Mouse (Mus musculus) R1 (cell line): ENCODE measurements around the gene Anks1b.

Experiments
- DNase-seq: peaks from one replicate; pipeline ENCODE4 v3.0.0-alpha.2; 2018; ENCODE audit warnings: low read depth, low spot score

Gene Anks1b

DNA sequence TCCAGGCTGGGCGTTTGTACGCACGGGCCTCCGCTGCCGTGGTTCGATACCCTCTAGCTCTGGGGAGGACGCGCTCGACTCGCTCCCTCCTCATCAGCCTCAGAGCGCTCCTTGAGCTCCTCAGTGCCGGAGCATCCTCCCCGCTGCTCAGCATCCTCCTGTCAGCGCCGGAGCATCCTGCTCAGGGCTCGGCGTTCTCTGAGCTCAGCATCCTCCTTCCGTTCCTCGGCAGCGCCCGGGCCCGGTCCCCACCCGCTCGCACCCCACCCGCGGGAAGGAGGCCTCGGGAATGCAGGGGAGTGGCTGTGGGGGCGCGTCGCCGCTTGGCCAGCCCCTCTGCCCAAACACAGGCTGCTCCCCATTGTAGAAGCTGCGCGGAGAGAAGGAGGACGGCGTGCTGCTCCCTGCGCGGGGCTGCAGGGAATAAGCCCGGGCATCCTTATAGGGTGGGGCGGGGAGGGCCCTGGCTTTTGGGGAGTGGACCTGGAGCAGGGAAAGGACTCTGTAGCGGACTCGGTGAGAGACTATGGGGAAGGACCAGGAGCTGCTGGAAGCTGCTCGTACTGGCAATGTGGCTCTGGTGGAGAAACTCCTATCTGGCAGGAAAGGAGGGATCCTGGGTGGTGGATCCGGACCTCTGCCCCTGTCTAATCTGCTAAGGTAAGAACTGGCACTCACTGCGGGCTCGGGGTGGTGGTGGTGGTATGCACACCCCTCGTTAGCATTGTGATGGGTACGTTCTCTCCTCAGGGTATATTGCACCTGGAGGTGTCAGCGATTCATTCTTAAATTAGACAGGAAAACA is at the start of gene Anks1b:
Gene Anks1b, plus strand, starts transcription at position 364 of the 805 bp plus-strand sequence.
- DNase-seq: peak; percentile 75

DNA sequence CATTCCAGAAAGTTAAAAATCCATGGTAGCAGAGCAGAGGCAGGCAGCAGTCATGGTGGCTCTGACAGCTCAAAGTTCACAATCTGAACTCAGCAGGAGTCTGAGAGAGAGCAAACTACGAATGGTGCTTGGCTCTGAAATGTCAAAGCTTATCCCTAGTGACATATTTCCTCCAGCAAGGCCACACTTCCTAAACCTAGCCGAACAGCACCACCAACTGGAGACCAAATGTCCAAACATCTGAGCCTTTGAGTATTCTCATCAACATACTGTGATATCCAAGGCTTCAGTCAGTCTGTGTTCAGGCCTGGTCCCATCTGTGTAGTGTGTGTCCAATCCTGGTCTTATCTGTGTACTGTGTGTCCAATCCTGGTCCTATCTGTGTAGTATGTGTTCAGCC is 49.4 kb upstream of the Anks1b start:
- DNase-seq: peak; percentile 77

DNA sequence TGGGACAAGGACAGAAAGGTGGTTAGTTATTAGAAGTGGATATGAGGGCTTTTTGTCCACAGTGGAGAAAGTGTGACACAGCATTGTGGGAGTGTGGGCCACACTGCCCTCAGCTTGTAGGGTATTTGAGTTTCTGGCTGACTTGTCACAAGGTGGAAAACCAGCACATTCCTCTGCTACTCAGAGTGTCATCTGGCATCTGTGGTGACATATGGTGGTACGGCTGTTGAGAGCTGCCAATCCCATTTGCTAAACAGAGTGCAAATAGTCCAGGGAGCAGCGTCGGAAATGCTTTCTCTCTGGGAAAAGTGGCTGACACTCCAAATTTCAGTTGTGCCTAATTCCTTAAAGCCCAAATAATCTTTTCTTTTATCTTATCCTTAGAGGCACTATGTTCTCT is 46.4 kb upstream of the Anks1b start:
- DNase-seq: no peak

DNA sequence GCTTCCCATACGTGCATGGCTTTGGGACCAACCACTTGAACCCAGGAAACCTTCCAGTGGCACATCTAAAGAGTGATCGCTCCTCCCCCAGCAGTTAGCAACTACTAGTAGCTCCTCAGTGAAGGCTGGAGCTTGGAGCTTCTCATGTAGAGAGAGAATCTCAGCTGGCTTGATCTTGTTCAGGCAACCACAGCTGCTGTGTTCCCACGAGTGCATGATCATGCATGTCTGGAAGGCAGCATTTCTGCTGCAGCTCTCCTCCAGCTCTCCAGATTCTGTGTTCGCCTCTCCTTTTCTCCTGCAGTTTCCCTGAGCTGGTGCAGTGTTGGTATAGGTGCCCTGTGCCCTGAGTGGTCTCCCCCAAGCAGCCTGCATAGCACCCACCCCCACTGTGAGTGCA is 41.0 kb upstream of the Anks1b start:
- no peak for DNase-seq

DNA sequence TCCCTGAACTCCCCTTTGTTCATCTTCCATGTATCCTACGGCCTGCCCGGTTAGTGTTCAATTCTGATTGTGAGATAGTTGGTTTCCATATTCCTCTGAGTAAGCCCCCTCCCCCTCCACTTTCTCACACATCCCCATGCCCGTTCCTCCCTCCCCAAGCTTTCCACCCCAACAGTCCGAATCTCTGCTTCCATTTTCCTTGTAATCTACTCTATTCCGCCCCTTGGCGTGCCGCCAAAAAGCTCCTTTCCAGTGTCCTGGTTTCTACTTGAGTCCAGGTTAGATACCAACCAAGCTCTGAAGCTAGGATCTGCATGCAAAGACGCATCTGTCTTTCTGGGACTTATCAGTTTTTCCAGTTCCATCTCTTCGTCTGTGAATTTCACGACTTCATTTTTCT is 40.1 kb upstream of the Anks1b start:
- DNase-seq: no peak

- DNase-seq: peak; percentile 34
These were observed 35.8 kb upstream of the Anks1b start for GRCm38 (mm10) chr10:89837476-89837875.

DNA sequence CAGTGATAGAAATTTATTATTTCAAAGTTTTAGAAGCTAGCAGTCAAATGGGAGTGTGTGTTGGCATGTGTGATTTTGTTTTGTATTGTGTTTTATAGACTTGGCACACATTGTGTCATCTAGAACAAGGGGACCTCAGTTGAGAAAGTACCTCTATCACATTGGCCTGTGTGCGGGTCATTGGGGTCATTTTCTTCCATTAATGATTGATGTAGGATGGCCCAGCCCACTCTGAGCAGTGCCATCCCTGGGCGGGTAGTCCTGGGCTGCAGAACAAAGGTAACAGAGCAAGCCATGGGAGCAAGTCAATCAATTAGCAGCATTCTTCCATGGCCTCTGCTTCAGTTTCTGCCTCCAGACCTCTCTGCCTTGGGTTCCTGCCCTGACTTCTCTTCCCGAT is 34.5 kb upstream of the Anks1b start:
- DNase-seq: no peak

GRCm38 (mm10) chr10:89850951-89851350 is 22.4 kb upstream of the Anks1b start:
- no peak for DNase-seq

GRCm38 (mm10) chr10:89855251-89855875 is 17.9 kb upstream of the Anks1b start:
- DNase-seq: no peak

GRCm38 (mm10) chr10:89856286-89856685 is 17.0 kb upstream of the Anks1b start:
- DNase-seq: no peak

- no peak for DNase-seq
These were observed 5.1 kb upstream of the Anks1b start for GRCm38 (mm10) chr10:89868211-89868610.

DNA sequence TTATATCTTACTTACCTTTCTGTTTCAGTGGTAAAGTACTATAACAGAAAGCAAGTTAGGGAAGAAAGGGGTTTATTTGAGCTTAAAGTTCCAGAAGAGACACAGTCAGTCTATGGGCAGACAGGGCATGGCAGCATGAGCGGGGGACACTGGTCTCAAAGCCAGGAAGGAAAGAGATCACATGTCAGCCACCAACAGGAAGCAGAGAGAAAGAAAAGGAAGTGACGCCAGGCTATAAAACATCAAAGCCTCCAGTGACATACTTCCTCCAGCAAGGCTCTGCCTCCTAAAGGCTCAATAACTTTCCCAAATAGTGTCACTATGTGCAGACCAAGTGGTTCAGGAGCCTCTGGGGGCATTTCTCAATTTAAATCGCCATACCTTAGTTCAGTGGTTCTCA is 4.5 kb upstream of the Anks1b start:
- no peak for DNase-seq

DNA sequence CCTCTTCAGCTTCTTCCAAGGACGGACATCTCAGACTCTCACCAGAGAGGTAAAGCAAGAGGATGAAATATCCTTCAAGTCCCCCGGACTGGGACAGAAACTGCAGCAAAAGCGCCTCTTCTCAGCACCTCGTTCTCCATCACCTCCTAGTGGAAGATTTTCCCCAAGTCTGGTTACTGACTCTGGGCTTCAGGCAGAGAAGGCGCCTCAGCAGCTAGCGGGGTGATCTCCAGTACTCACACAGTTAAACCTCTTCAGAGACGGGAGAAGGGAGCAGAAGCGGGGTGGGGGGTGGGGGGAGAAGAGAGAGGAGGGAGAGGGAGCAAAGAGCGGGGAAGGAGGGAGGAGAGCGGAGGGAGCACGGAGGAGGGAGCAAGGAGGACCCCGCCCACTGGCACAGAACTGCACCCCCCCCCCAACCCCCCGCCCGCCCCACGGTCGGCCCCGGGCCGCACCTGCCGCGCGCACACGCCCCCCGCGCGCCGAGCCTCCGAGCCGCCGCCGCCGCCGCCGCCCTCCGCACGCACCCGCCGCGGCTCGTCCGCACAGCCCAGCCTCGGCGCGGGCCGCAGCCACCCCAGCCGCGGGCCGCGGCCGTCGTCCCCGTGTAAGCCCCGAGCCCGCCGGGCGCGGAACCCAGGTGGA is 686 bp upstream of the Anks1b start:
- DNase-seq: peak; percentile 68

DNA sequence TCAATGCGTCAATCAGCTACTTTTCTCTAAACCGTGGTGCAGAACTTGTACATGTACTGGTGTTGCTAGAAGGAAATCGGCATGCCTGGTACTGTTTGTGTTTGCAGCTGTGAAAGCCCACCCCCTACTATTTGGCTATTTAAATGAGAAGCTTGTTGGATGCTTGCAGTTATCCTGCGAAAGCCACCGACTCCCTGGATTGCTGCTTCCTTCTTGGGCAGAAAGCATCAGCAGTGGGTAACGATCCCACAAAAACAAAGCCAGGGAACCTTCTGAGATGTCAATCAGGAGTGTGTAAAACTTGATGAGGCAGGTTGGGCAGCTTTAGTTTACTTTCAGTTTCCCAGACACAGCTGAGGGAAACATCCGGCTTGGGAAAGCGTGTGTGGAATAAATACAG is 727 bp downstream of the Anks1b start:
- DNase-seq: peak; percentile 16

- no peak for DNase-seq
These were observed 10.3 kb downstream of the Anks1b start for GRCm38 (mm10) chr10:89883561-89883960.

DNA sequence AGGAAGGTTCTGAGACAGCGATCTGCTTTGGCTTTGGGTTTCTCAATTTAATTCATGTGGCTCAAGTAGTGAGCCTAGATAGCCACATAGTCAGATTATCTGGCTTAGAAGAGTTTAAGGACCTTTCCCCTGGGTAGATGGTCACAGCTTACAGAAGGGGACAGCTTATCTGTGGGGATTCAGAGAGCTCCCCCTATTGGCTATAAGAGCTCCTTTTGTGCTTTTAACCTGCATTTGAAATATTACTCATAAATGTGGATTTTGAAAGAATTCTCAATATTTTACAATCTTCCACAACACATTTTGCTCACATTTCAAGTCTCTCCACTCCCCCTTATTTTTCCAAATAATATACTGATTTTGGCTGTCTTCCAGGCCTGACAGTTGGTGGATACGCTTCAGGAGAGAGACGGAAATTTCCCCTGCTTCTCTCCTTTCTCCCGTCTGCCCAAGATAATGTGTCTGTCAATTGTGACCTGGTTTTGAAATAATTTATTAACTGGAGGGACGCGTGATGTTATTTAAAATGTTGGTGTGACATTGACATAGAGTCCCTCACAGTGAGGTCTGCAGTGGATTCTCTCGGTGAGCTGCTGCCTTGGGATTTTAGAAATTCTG is 29.5 kb downstream of the Anks1b start:
- DNase-seq: no peak

- no peak for DNase-seq
These were observed 38.6 kb downstream of the Anks1b start for GRCm38 (mm10) chr10:89911889-89912288.

DNA sequence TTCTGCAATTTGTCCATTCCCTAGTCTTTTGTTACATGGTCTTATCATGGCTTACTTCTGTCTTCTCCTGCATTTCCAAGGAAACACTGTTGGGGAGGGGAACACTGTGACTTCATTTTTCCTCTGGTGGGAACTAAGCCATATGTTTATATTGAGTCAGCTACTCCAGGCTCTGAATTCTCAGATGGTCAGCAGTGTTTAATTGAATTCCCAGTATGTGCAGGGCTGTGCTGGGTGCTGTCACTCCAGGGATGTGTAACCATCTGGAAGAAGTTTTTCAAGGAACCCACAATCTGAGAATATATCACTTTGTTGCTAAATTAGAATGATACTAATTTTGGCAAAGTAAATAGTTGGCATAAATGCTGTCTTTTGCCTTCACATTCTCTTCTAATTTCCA is 39.9 kb downstream of the Anks1b start:
- no peak for DNase-seq

DNA sequence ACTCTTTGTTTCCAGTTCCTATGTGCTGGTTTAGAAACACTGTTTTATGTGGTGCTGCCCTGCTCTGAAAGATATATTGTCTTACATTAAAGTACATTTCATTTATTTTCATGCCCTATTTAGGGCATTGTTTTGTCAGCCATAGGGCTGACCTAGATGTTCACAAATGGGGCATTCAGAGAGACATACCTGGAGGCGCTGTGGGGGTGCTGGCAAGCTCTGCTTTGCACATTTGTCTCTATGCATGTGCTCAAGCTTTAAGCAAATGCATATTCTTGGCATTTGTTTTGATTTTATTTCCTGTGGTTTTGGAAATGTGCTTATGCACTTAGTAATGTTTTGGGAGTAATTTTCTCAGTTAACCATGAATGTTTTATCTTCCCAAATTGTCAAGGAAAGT is 43.8 kb downstream of the Anks1b start:
- no peak for DNase-seq

DNA sequence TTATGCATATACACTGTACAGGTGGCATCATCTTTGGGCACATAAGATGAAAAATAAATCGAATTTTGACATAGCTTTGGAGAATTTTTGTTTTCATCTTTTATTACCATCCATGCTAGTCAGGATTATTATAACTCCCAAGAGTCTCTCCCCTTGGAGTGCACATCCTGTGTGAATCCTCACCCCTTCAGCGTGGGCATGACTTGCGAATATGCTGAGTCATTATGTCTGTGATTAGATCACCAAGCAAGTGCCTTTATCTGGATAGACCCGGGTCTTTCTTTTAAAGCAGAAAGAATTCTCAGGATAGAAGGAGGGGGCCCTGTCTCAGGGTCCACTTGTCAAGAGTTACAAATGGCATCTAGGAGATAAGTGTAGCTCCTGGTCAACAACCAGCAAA is 48.7 kb downstream of the Anks1b start:
- DNase-seq: no peak

- DNase-seq: no peak
These were observed 68.9 kb downstream of the Anks1b start for GRCm38 (mm10) chr10:89942180-89942579.

DNA sequence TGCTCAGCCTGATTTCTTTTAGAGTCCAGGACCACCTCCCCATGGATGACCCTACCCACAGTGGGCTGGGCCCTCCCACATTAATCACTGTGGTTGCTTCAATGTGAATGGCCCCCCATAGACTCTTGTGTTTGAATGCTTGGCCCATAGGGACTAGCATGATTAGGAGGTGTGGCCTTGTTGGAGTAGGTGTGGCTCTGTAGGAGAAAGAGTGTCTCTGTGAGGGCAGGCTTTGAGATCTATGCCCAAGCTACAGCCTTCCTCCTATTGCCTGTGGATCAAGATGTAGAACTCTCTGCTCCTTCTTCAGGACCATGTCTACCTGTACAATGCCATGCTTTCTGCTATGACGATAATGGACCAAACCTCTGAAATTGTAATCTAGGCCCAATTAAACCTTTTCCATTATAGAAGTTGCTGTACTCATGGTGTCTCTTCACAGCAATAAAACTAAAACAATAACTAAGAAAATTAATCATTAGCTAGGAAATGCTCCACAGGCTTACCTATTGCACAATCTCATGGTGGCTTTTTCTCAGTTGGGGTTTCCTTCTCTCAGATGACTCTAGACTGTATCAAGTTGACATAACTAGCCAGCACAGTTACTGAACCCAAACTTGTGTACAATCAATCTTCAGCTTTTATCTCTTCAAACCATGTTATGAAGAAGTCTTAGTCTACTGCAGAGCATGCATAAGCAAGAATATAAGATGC is 73.5 kb downstream of the Anks1b start:
- no peak for DNase-seq
